Mouse (Mus musculus): ENCODE measurements around the gene Nphp4.

GRCm38 (mm10) chr4:152514884-152515283 lies 38.4 kb downstream of the Nphp4 start:
- TF ChIP-seq POLR2A (IDR thresholded peaks at IDR 0.05; ENCODE audit: insufficient read depth, low read depth, low read length): no peak
- no peak for TF ChIP-seq CTCF (IDR thresholded peaks at IDR 0.05; ENCODE audit: insufficient read depth, low read depth, low read length)
